8 mouse cellular contexts compared by ENCODE assay signal in the genomic region with DNA sequence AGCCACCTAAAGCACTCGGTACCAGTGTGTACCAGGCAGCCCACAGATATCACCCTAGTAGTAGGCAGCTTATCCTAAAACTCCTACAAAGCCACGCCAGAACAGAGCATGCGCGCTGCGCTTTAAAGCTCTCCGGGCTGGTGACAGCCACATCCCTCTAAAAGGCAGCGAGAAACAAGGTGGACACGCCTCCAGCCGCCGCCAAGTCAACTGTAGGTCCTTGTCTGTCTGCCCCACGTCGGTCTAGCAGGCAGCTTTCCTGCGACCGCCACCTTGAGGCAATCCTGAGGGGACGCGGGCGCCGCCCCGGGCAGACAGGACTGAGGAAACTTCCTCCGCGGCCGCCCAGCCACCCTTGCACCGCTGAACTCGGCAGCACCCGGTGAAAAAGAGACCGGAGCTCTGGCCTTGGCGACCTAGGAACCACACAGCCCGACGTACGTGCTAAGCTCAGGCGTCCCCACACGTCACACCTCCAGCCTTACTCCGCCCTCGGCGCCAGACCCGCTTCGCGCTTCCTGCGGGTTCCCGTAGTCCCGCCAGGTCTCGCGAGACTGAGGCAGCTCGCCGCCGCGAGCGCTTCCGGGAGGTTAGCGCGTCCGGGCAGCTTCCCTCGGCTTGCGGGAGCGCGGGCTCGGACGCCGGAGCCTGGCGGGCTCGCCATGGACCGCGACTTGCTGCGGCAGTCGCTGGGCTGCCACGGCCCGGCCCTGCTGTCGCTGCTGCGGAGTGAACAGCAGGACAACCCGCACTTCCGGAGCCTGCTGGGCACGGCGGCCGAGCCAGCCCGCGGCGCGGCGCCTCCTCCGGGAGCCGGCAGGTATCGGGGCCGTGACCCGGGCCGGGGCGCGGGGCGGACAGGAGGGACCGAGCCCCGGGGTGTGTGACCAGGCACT. TPM values are rescaled to one million over a fixed set of nuclear protein-coding genes. Genes with fewer than 3 reads are reported as not detected.
DNase-seq lines count a peak whose midpoint lies in the region; ATAC-seq and TF ChIP-seq lines count a peak whose summit lies in the region.

A gene (plus strand): TSS at position 216 of the 896 bp plus-strand sequence.

- H3K9me3 ChIP-seq in megakaryocyte, embryonic 14.5 days: peaks cover 7% of the 10 kb centered on the region; the same call in 1 of the 2 replicates

- H3K36me3 ChIP-seq in megakaryocyte, embryonic 14.5 days (replicated peaks; ENCODE audit: low read length): peaks cover 28% of the 10 kb centered on the region

- peak within 1 kb of the TSS; percentile 92 for H3K4me3 ChIP-seq in cortical plate, adult 2 months (ENCODE audit: insufficient read depth, low read length)
- peak within 1 kb of the TSS; percentile 95 for H3K4me3 ChIP-seq in megakaryocyte, embryonic 14.5 days (replicated peaks)

- peaks cover 2% of the 10 kb centered on the region for H3K27me3 ChIP-seq in megakaryocyte, embryonic 14.5 days (replicated peaks)

- peak; percentile 82 for TF ChIP-seq POLR2A in cortical plate, adult 2 months (IDR thresholded peaks at IDR 0.05; ENCODE audit: extremely low read depth, insufficient read depth, low read length)

- peak within 1 kb of the TSS; percentile 99 for H3K27ac ChIP-seq in cortical plate, adult 2 months (ENCODE audit: insufficient read depth, low read length)

- H3K4me1 ChIP-seq in cortical plate, adult 2 months (ENCODE audit: control insufficient read depth, insufficient read depth, low read length): peaks cover 2% of the 10 kb centered on the region
- H3K4me1 ChIP-seq in megakaryocyte, embryonic 14.5 days: peaks cover 17% of the 10 kb centered on the region; the same call in 1 of the 2 replicates

- TF ChIP-seq CTCF in cortical plate, adult 2 months (IDR thresholded peaks at IDR 0.05; ENCODE audit: extremely low read depth, insufficient read depth, low read length): 0 out of 2 replicates have a peak, but pooled peaks have one; percentile 6

- DNase-seq in gastrocnemius, adult 8-10 months (ENCODE audit: low spot score in 2 of 2): peak; percentile 89 to 92
- peak; percentile 88 for DNase-seq in hindlimb bud, embryonic 11.5 days (ENCODE audit: extremely low spot score, low read depth, low spot score)
- DNase-seq in left cerebral cortex, adult 8-10 months (ENCODE audit: low spot score in 2 of 2): peak; percentile 94 to 97
- peak; percentile 97 to 99 for DNase-seq in right cerebral cortex, postnatal 10 days (ENCODE audit: low spot score in 2 of 2)
- peak; percentile 99 for DNase-seq in urinary bladder, postnatal 25 days (ENCODE audit: low spot score)

- peak; percentile 95 for ATAC-seq in activated CD4-positive, CD25-positive, alpha-beta regulatory T cell, adult 4 months

RNA-seq across cellular contexts. Expression of the gene that starts here (rescaled TPM):
- polyA plus RNA-seq in activated CD4-positive, CD25-positive, alpha-beta regulatory T cell, adult 4 months (2017; shearing (Covaris generic)): 10 to 100 TPM; 14.8 to 22.9 TPM
- polyA plus RNA-seq in cortical plate, adult 2 months (2012; rRNA removed): 72.0 and 82.5 TPM in 2 replicates
- 1 to 10 TPM; 6.6 to 8.8 (median 8.1) TPM for total RNA-seq in gastrocnemius, adult 8-10 months (2022)
- 10 to 100 TPM; 54.3 to 73.9 (median 64.4) TPM for total RNA-seq in left cerebral cortex, adult 8-10 months (2022)
- 9.3 and 25.6 TPM in 2 replicates for polyA plus RNA-seq in megakaryocyte, embryonic 14.5 days (2012; ENCODE audit: insufficient read depth, low replicate concordance)

Comparison
In these comparisons a context has a peak if more than half of its experiments do, and no peak if none do; other contexts are left out.
1. Peak in every context shown above with its lines: DNase-seq, ATAC-seq, H3K4me3 ChIP-seq and H3K27ac ChIP-seq.
2. RNA of the gene that starts here (total RNA-seq): 54.3 to 73.9 TPM in left cerebral cortex, adult 8-10 months; 6.6 to 8.8 TPM in gastrocnemius, adult 8-10 months; every median in the first group is over 4 times any median in the second.